Mouse (Mus musculus) myocyte (in vitro differentiated cells): ENCODE data around the gene Parvb.

ENCODE experiments used
- MYOD1 ChIP-seq, 3 experiments: IDR thresholded peaks; one replicate each; pipeline ENCODE4 v1.6.1; 2011; ENCODE audit warnings: control low read depth in 2 of 3, low read depth in 2 of 3, mild to moderate bottlenecking in 2 of 3, moderate library complexity in 1 of 3; ENCODE audit not compliant: insufficient read length in 2 of 3, control insufficient read depth in 1 of 3
- POLR2A ChIP-seq: IDR thresholded peaks from one replicate; pipeline ENCODE4 v1.6.1; 2011; ENCODE audit warnings: low read depth, mild to moderate bottlenecking, control low read depth, moderate library complexity; ENCODE audit not compliant: insufficient read length

GRCm38 (mm10) chr15:84189881-84190280, 42.0 kb upstream of the Parvb start:
- no peak for TF ChIP-seq POLR2A
- TF ChIP-seq MYOD1 (IDR thresholded peaks at IDR 0.05; ENCODE audit: control insufficient read depth in 1 of 3, insufficient read length in 2 of 3, low read depth in 2 of 3) = no peak
